Mouse (Mus musculus) left cerebral cortex, adult 6 months (tissue): ENCODE measurements around the gene Vmn1r225. TPM values are rescaled to one million over a fixed set of nuclear protein-coding genes. Genes with fewer than 3 reads are reported as not detected.

ENCODE experiments used
- long read RNA-seq, 2 experiments: library from polyadenylated mRNA; unstranded; transcript quantifications; one replicate each; pipeline ENCODE4 v2.0.0; 2019 to 2020
- polyA plus RNA-seq: library from polyadenylated mRNA; unstranded; fragments of <200 nt; fragmentation: Nextera tagmentation; gene quantifications from 2 replicates; pipeline ENCODE4 v1.2.3, GENCODE M21; 2021

Gene Vmn1r225
- not detected in 2 replicates for polyA plus RNA-seq
- long read RNA-seq, experiment 1 = 0 reads
- long read RNA-seq, experiment 2 = 0 reads

GRCm38 (mm10) chr17:20497858-20498257 lies at the start of gene Vmn1r225:
Gene Vmn1r225, plus strand, starts transcription at chr17:20498158.

GRCm38 (mm10) chr17:20481231-20481630 lies 16.7 kb upstream of the Vmn1r225 start, which contains the start of gene Vmn2r108:
Gene Vmn2r108, minus strand, starts transcription at chr17:20481331.

Other genes starting within 250 kb of the Vmn1r225 start
- gene Vmn2r106, start 212.6 kb upstream of the Vmn1r225 start, polyA plus RNA-seq = not detected in 2 replicates
- gene Vmn2r107, start 152.9 kb upstream of the Vmn1r225 start, polyA plus RNA-seq = not detected in 2 replicates
- not detected in 2 replicates for gene Vmn1r224, start 84.0 kb upstream of the Vmn1r225 start, polyA plus RNA-seq
- 0.01 TPM in 1 of 2 replicates, not detected in the other for gene Vmn2r108, start 16.8 kb upstream of the Vmn1r225 start, polyA plus RNA-seq
- not detected in 2 replicates for gene Vmn2r109, start 66.6 kb downstream of the Vmn1r225 start, polyA plus RNA-seq
- not detected in 2 replicates for gene Vmn2r110, start 98.3 kb downstream of the Vmn1r225 start, polyA plus RNA-seq
- gene Fpr-rs3, start 126.7 kb downstream of the Vmn1r225 start, polyA plus RNA-seq = not detected in 2 replicates
- not detected in 2 replicates for gene Vmn1r226, start 184.7 kb downstream of the Vmn1r225 start, polyA plus RNA-seq
- gene Vmn1r227, start 231.7 kb downstream of the Vmn1r225 start, polyA plus RNA-seq = not detected in 2 replicates